Mouse (Mus musculus) C2C12 (cell line): Measurements from ENCODE around the gene Slc39a5.

Experiments used
- CEBPB ChIP-seq: IDR thresholded peaks from one replicate; pipeline ENCODE4 v1.6.1; 2011; ENCODE audit warnings: low read depth, mild to moderate bottlenecking, control low read depth, moderate library complexity
- CTCF ChIP-seq: IDR thresholded peaks from one replicate; pipeline ENCODE4 v1.5.1; 2011; ENCODE audit not compliant: control insufficient read depth, insufficient read depth, insufficient read length
- FOSL1 ChIP-seq: IDR thresholded peaks from one replicate; pipeline ENCODE4 v1.8.0; 2011; ENCODE audit warnings: mild to moderate bottlenecking, low read length; ENCODE audit not compliant: poor library complexity, insufficient read depth, severe bottlenecking
- MAX ChIP-seq: IDR thresholded peaks from one replicate; pipeline ENCODE4 v1.6.1; 2011; ENCODE audit warnings: mild to moderate bottlenecking, control low read depth
- MYOD1 ChIP-seq: IDR thresholded peaks from one replicate; pipeline ENCODE4 v1.6.1; 2011; ENCODE audit warnings: low read depth; ENCODE audit not compliant: control insufficient read depth, insufficient read length
- MYOG ChIP-seq: IDR thresholded peaks from one replicate; pipeline ENCODE4 v1.6.1; 2011; ENCODE audit not compliant: control insufficient read depth, insufficient read length; ENCODE audit errors: extremely low read depth
- USF1 ChIP-seq: IDR thresholded peaks from one replicate; pipeline ENCODE4 v1.6.1; 2011; ENCODE audit warnings: low read depth, mild to moderate bottlenecking, control low read depth, moderate library complexity

DNA sequence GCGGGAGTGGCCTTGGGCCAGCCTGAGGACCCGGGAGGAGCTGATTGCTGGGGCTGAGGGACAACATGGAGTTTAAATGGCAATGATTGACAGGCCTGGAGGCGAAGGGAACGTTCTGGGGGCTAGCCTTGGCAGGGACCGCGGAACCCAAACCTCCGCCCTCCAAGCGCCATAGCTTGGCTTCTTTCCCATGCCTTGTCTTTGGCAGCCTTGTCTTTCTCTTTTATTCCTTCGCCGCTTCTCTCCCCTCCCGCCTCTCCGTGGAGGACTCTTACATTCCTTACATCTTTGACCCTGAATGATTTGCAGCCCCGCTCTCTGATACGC is 11.0 kb upstream of the Slc39a5 start:
- TF ChIP-seq CTCF (no peak), USF1 (no peak), MYOD1 (no peak), MAX (no peak), MYOG (no peak), CEBPB (no peak), FOSL1 (no peak)
